Mouse (Mus musculus): ENCODE data around the gene Hist1h4k. TPM values are rescaled to one million over a fixed set of nuclear protein-coding genes. Genes with fewer than 3 reads are reported as not detected.
"Not testable (repeated sequence)": the region's sequence is repeated elsewhere in the genome, so short reads cannot be mapped to it uniquely, and the experiment has no call there.

Hist1h4k gene
- polyA plus RNA-seq (2016; fragmentation: Nextera tagmentation; extraction: Ambion mirVana): 4.9 TPM in 1 of 2 replicates, not detected in the other

DNA sequence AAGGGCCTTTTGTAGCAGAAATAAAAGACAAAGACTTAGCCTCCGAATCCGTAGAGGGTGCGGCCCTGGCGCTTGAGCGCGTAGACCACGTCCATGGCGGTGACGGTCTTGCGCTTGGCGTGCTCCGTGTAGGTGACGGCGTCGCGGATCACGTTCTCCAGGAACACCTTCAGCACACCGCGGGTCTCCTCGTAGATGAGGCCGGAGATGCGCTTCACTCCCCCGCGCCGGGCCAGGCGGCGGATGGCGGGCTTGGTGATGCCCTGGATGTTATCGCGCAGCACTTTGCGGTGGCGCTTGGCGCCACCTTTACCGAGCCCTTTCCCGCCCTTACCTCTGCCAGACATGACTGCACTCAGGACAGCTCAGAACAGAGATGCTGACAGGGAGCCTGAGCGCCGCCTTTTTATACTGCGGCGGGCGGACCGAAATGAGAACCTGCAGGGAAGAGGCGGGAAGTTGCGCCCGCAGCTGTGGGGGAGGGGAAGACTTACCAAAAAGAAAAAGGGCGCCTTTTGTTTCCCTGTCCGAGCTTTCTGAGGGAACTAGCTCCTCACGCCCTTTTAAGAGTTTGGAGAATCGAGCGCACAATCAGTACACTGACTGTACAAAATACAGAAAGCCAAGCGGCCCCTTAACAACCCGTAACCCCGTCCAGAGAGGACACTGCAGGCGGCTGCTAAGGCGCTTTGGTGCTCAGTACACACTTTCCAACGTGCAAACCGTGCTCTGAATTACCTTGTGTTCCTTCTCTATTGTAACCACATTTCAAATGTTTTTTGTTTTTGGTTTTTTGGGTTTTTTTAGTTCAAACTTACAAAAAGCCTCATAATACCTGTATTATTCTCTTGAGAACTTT is at the start of gene Hist1h4k:
Hist1h4k (minus strand) TSS at position 347 of the 859 bp plus-strand sequence.
- H3K36me3 ChIP-seq; H3K27me3 ChIP-seq (ENCODE audit: low read depth, poor library complexity, severe bottlenecking); H3K9me3 ChIP-seq (replicated peaks): not testable (repeated sequence)
- WGBS: under 1% methylated on average over 52 of the region's 56 CpGs
- peak; percentile 97 for DNase-seq (ENCODE audit: low spot score)
- peaks cover 25% of the 10 kb centered on the region for H3K4me1 ChIP-seq
- peak within 1 kb of the TSS; percentile 92 for H3K27ac ChIP-seq
- peak within 1 kb of the TSS; percentile 61 for H3K4me3 ChIP-seq

DNA sequence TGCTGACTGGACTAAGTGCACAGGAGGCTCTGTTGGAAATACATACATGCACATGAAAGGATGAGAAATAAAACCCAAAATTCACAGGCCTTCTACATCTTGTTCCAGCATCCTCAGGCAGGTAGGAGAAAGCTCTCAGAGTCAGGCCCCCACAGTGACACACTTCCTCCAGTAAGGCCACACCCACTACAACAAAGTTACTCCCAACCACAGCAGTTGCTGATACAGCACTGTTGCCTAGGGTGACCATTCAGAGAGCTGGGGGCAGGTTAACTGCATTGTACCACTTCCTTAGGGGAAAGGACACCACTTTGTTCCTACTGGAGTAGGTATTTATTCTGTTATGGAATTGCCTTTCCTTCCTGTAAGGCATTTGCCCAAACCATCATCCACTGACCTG is 46.9 kb upstream of the Hist1h4k start:
- DNase-seq (ENCODE audit: low spot score): not testable (repeated sequence)

DNA sequence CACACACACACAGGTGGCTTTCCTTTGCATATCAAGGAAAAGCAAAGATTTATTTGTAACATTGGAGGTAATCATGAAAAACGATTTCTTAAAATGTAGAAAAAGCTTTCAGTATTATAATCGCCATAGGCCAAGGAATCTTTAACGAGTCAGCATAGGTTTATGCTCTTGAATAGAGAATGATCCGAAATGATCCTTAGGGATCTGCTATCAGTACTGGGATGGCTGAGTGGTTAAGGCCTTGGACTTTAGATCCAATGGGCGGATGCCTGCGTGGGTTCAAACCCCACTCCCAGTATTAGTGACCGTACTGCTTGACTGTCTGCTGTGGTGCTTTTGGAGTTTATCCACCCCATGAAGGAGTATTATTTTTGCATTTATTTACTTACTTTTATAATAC is 45.3 kb upstream of the Hist1h4k start:
- Histone ChIP-seq H3K27ac (no peak overlapping the region), H3K27me3 (ENCODE audit: low read depth, poor library complexity, severe bottlenecking) (no peaks in the 10 kb centered on the region), H3K4me1 (peaks cover 6% of the 10 kb centered on the region), H3K9me3 (replicated peaks) (no peaks in the 10 kb centered on the region), H3K4me3 (no peak overlapping the region), H3K36me3 (no peaks in the 10 kb centered on the region)
- WGBS: 96% methylated on average over 7 of the region's 7 CpGs
- no peak for DNase-seq (ENCODE audit: low spot score)

More for the DNA sequence above, 46.9 kb upstream of the Hist1h4k start:
- not testable (repeated sequence) for H3K27me3 ChIP-seq (ENCODE audit: low read depth, poor library complexity, severe bottlenecking); H3K4me3 ChIP-seq; H3K9me3 ChIP-seq (replicated peaks); H3K4me1 ChIP-seq; H3K36me3 ChIP-seq; H3K27ac ChIP-seq

DNA sequence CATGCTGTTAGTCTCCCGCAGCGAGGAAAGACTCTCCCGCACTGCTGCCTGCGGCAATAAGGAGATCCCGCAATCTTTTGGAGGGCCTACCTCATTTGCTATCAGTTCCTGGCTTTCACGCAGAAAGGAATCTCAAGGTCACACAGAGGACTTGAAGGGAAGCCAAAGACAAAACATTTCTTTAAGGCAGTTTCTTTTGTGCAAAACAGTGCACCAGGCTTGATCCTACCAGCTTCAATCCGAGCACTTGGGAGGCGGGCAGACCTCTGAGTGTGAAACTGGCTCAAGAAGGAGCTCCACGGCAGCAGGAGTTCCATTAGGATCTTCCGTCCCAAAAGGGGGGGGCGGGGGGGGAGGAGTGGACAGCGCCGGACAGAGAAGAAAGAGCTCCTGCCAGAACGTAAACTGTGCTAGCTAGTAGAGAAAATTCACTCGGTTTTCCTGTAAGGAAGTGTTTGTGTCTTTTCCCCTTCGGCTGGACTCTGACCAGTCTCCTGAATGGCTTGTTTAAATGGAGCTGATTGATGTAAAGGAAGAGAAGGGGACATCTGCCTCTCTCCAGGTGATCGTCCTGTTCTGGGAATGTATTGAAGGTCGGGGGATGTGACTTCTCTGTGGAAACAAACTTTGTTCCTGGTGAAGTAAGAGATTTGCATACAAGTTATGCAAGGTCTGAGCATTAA is 40.4 kb upstream of the Hist1h4k start:
- Histone ChIP-seq H3K27me3 (ENCODE audit: low read depth, poor library complexity, severe bottlenecking) (no peaks in the 10 kb centered on the region), H3K9me3 (replicated peaks) (no peaks in the 10 kb centered on the region), H3K27ac (peak overlapping the region; percentile 84), H3K4me3 (peak overlapping the region; percentile 38), H3K36me3 (no peaks in the 10 kb centered on the region), H3K4me1 (peaks cover 26% of the 10 kb centered on the region)
- WGBS: 9% methylated on average over 18 of the region's 18 CpGs
- peak; percentile 46 for DNase-seq (ENCODE audit: low spot score)

- 54% methylated on average over 6 of the region's 6 CpGs for WGBS
- peak overlapping the region; percentile 93; the same call in 1 of the 2 replicates for H3K27ac ChIP-seq
- H3K36me3 ChIP-seq: no peaks in the 10 kb centered on the region
- peak; percentile 30 for DNase-seq (ENCODE audit: low spot score)
- H3K4me3 ChIP-seq: no peak overlapping the region
- H3K9me3 ChIP-seq (replicated peaks): no peaks in the 10 kb centered on the region
- H3K4me1 ChIP-seq: peaks cover 26% of the 10 kb centered on the region
- H3K27me3 ChIP-seq (ENCODE audit: low read depth, poor library complexity, severe bottlenecking): no peaks in the 10 kb centered on the region
Observed at GRCm38 (mm10) chr13:21789925-21790324, 39.6 kb upstream of the Hist1h4k start.

- Histone ChIP-seq H3K36me3 (no peaks in the 10 kb centered on the region), H3K27me3 (ENCODE audit: low read depth, poor library complexity, severe bottlenecking) (no peaks in the 10 kb centered on the region), H3K27ac (peak overlapping the region; percentile 93), H3K4me3 (peak overlapping the region; percentile 49), H3K4me1 (peaks cover 36% of the 10 kb centered on the region), H3K9me3 (replicated peaks) (no peaks in the 10 kb centered on the region)
- DNase-seq (ENCODE audit: low spot score): peak; percentile 34
- 17% methylated on average over 16 of the region's 21 CpGs for WGBS
Observed at GRCm38 (mm10) chr13:21787760-21788593, 37.7 kb upstream of the Hist1h4k start.

- peak within 1 kb of the TSS; percentile 49 for H3K4me3 ChIP-seq
- H3K27ac ChIP-seq: peak within 1 kb of the TSS; percentile 93
- not testable (repeated sequence) for H3K9me3 ChIP-seq (replicated peaks); H3K36me3 ChIP-seq; H3K27me3 ChIP-seq (ENCODE audit: low read depth, poor library complexity, severe bottlenecking)
- DNase-seq (ENCODE audit: low spot score): peak; percentile 85
- peaks cover 36% of the 10 kb centered on the region for H3K4me1 ChIP-seq
- WGBS: under 1% methylated on average over 38 of the region's 63 CpGs
Observed at GRCm38 (mm10) chr13:21786899-21787629, 36.8 kb upstream of the Hist1h4k start, which contains the start of the genes Hist1h2an and Hist1h2bp. Hist1h2an (minus strand) TSS chr13:21787218. Hist1h2bp (plus strand) TSS chr13:21787461.

- peak overlapping the region; percentile 49 for H3K4me3 ChIP-seq
Observed at GRCm38 (mm10) chr13:21786189-21786898, 36.0 kb upstream of the Hist1h4k start.

DNA sequence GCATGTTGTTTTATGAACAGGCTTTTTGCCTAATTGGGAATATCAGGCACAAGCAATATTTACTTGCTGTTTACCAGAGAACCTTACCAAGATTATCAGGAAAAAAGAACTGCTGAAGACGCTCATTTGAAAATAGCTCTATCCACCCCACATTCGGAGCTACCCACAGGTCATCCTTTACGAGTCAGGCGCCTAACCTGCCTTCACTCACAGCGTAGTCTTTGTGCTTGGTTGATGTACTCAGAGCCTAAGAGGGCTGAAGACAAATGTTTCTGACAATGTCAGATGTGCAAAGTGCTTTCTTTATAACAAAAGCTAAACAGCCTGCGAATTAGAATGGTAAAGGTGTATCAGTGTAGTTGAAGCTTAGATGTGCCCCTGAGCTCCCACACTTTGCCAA is 34.0 kb upstream of the Hist1h4k start:
- Histone ChIP-seq H3K9me3 (replicated peaks) (no peaks in the 10 kb centered on the region), H3K4me1 (peaks cover 34% of the 10 kb centered on the region), H3K4me3 (peak overlapping the region; percentile 52), H3K27me3 (ENCODE audit: low read depth, poor library complexity, severe bottlenecking) (no peaks in the 10 kb centered on the region), H3K36me3 (no peaks in the 10 kb centered on the region), H3K27ac (peak overlapping the region; percentile 93)
- 21% methylated on average over 6 of the region's 6 CpGs for WGBS
- DNase-seq (ENCODE audit: low spot score): peak; percentile 33

More at GRCm38 (mm10) chr13:21786189-21786898, 36.0 kb upstream of the Hist1h4k start:
- Histone ChIP-seq H3K36me3 (no peaks in the 10 kb centered on the region), H3K4me1 (peaks cover 36% of the 10 kb centered on the region), H3K9me3 (replicated peaks) (no peaks in the 10 kb centered on the region), H3K27ac (peak overlapping the region; percentile 93), H3K27me3 (ENCODE audit: low read depth, poor library complexity, severe bottlenecking) (no peaks in the 10 kb centered on the region)
- peak; percentile 53 for DNase-seq (ENCODE audit: low spot score)
- WGBS: 5% methylated on average over 8 of the region's 8 CpGs

- Histone ChIP-seq H3K4me3 (peak overlapping the region; percentile 52), H3K27me3 (ENCODE audit: low read depth, poor library complexity, severe bottlenecking) (no peaks in the 10 kb centered on the region), H3K9me3 (replicated peaks) (no peaks in the 10 kb centered on the region), H3K4me1 (peaks cover 31% of the 10 kb centered on the region), H3K27ac (peak overlapping the region; percentile 93), H3K36me3 (no peaks in the 10 kb centered on the region)
- peak; percentile 59 for DNase-seq (ENCODE audit: low spot score)
- WGBS: 3% methylated on average over 9 of the region's 9 CpGs
Observed at GRCm38 (mm10) chr13:21783734-21784161, 33.4 kb upstream of the Hist1h4k start.

- Histone ChIP-seq H3K27ac (peak within 1 kb of the TSS; percentile 93), H3K4me1 (peaks cover 29% of the 10 kb centered on the region), H3K27me3 (ENCODE audit: low read depth, poor library complexity, severe bottlenecking) (no peaks in the 10 kb centered on the region), H3K4me3 (peak within 1 kb of the TSS; percentile 52), H3K36me3 (no peaks in the 10 kb centered on the region), H3K9me3 (replicated peaks) (no peaks in the 10 kb centered on the region)
- WGBS: under 1% methylated on average over 16 of the region's 20 CpGs
- peak; percentile 38 for DNase-seq (ENCODE audit: low spot score)
Observed at GRCm38 (mm10) chr13:21783255-21783617, 32.9 kb upstream of the Hist1h4k start, which contains the start of gene Hist1h3i. Hist1h3i (minus strand) TSS chr13:21783370.

All from limb, embryonic 10.5 days (tissue).